Mouse (Mus musculus): ENCODE data around the gene Cd164. TPM values are rescaled to one million over a fixed set of nuclear protein-coding genes. Genes with fewer than 3 reads are reported as not detected.
"Not testable (repeated sequence)": the region's sequence is repeated elsewhere in the genome, so short reads cannot be mapped to it uniquely, and the experiment has no call there.

Gene Cd164
- polyA plus RNA-seq, 1 experiment from 2014 or later: 217 TPM

DNA sequence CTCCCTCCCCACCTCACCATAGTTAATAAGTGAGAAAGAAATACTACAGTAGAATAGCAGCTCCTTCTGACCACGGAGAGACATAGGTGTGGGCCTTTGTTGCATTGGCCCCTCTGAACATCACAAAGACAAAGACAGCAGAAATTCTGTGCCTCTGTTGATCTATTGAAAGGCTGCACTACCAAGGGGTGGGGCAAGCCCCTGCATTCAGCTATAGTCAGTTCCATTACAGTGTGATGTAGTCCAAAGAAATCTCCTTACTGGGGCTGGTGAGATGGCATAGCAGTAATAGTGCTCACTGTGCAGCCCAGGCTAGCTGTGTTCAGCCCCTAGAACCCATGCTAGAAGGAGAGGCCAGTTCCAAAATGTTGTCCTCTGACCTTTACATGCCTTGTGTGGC is 14.2 kb upstream of the Cd164 start:
- Histone ChIP-seq H3K27ac (ENCODE audit: poor library complexity, severe bottlenecking) (no peak overlapping the region), H3K4me2 (no peak overlapping the region), H3K4me1 (replicated peaks) (0 out of 2 replicates have a peak, but pooled peaks cover 5% of the 10 kb centered on the region), H3K9me3 (replicated peaks) (no peaks in the 10 kb centered on the region), H3K27me3 (replicated peaks) (peaks cover 4% of the 10 kb centered on the region; the same call in 1 of the 2 replicates), H3K9ac (no peak overlapping the region), H3K4me3 (no peak overlapping the region), H3K36me3 (no peaks in the 10 kb centered on the region)
- WGBS: 100% methylated on average over 1 of the region's 1 CpGs
- ATAC-seq (ENCODE audit: insufficient number of reproducible peaks, low FRiP score): no peak

DNA sequence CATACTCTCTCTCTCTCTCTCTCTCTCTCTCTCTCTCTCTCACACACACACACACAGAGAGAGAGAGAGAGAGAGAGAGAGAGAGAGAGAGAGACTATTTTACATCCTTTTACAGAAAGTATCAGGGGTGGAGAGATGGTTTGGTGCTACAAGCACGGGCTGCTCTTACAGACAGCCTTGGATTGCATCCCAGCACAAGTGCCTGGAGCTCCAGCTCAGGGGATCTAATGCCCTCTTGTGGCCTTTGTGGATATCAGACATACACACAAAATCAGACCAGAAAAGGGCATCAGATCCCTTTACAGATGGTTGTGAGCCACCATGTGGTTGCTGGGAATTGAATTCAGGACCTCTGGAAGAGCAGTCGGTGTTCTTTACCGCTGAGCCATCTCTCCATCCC is 13.8 kb upstream of the Cd164 start:
- not testable (repeated sequence) for H3K27ac ChIP-seq (ENCODE audit: poor library complexity, severe bottlenecking); H3K4me1 ChIP-seq (replicated peaks); H3K9me3 ChIP-seq (replicated peaks); ATAC-seq (ENCODE audit: insufficient number of reproducible peaks, low FRiP score); H3K9ac ChIP-seq; H3K27me3 ChIP-seq (replicated peaks); H3K4me2 ChIP-seq; H3K4me3 ChIP-seq; H3K36me3 ChIP-seq
- 2% methylated on average over 3 of the region's 3 CpGs for WGBS

DNA sequence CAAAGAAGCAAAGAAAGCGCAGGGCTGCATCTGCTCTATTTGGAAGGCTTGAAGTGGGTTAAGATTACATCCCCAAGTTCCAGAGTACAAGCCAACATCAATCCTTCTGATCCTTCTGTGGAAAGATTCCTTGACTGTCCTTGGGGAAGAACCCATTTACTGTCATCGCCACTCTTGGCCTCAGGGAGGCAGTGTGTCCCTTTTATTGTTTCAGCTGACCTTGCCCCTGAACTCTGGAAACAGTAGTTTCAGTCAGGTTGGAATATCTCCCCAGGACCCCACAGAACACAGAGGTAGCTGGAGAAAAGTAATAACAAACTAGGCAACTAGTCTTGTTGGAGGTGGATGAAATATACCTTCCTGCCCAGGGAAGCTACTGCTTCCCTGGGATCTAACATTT is 10.1 kb upstream of the Cd164 start:
- Histone ChIP-seq H3K27ac (ENCODE audit: poor library complexity, severe bottlenecking) (no peak overlapping the region), H3K4me3 (no peak overlapping the region), H3K9me3 (replicated peaks) (no peaks in the 10 kb centered on the region), H3K9ac (no peak overlapping the region), H3K27me3 (replicated peaks) (peaks cover 4% of the 10 kb centered on the region; the same call in 1 of the 2 replicates), H3K4me1 (replicated peaks) (no peaks in the 10 kb centered on the region), H3K4me2 (no peak overlapping the region), H3K36me3 (no peaks in the 10 kb centered on the region)
- WGBS: 23% methylated on average over 2 of the region's 2 CpGs
- ATAC-seq (ENCODE audit: insufficient number of reproducible peaks, low FRiP score): no peak

DNA sequence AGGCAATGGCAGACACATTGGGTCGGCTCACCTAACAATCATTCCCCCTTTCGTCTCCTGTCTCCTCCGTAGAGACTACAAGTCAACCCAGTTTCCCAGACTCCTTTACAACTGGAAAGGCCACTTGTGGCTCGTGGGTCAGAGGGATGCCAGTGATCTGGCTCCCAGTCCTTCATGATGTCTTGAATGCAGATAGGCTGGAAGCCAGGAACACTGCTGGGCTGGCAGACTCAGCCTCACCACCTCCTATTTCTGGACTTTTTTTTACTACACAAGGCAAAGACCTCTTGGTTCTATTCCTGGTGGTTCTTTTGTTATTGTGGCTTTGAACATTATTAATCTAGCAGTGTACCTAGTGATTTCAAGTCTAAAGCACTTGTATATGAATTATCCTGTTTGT is 4.9 kb upstream of the Cd164 start:
- ATAC-seq (ENCODE audit: insufficient number of reproducible peaks, low FRiP score): no peak
- no peaks in the 10 kb centered on the region for H3K9me3 ChIP-seq (replicated peaks)
- 61% methylated on average over 4 of the region's 4 CpGs for WGBS

DNA sequence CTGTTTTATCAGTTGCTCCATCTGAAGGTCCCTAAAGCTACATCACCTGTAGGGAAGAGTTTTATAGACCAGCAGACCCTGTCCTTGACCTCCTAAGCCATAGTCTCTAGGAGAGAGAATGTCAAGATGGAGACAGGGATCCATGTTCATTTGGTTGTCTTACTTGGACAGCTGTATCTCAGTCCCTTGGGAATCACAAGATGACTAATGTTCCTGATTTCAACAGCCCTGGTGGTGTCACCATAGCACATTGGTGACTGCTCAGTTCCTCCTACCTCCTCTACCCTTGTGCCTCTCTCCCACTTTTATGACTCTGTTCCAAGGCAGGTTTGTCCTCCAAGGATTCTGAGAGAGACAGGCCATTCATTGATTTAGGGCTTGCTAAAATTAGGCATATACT is 4.3 kb upstream of the Cd164 start:
- Histone ChIP-seq H3K4me2 (no peak overlapping the region), H3K9me3 (replicated peaks) (no peaks in the 10 kb centered on the region), H3K4me3 (no peak overlapping the region), H3K4me1 (replicated peaks) (no peaks in the 10 kb centered on the region), H3K27ac (ENCODE audit: poor library complexity, severe bottlenecking) (no peak overlapping the region), H3K9ac (no peak overlapping the region), H3K36me3 (no peaks in the 10 kb centered on the region), H3K27me3 (replicated peaks) (no peaks in the 10 kb centered on the region)
- no peak for ATAC-seq (ENCODE audit: insufficient number of reproducible peaks, low FRiP score)

More for the DNA sequence above, 4.9 kb upstream of the Cd164 start:
- Histone ChIP-seq H3K4me1 (replicated peaks) (no peaks in the 10 kb centered on the region), H3K27ac (ENCODE audit: poor library complexity, severe bottlenecking) (no peak overlapping the region), H3K9ac (no peak overlapping the region), H3K36me3 (no peaks in the 10 kb centered on the region), H3K4me3 (no peak overlapping the region), H3K27me3 (replicated peaks) (no peaks in the 10 kb centered on the region), H3K4me2 (no peak overlapping the region)

DNA sequence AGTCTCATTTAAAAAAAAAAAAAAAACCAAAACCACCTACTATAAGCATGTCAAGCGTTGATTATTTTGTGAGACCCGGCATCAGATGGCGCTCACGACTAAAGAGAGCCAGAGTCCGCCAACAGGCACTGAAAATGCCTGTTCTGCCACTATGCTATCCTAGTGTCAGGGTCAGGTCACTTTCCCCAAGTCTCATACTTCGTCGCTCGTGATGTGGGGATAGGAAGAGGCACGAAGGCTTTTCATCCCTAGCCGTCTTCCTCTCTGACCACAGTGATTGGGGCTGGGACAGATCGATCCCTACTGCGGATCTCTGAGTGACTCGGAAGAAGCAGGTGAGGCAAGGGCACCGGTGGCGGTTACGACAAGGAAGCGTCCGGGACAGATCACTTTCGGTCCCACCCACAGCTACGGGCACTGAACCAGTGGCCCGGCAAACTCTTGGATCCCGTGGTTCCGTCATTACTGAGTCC is 670 bp upstream of the Cd164 start:
- H3K4me1 ChIP-seq (replicated peaks): peaks cover 11% of the 10 kb centered on the region
- ATAC-seq (ENCODE audit: insufficient number of reproducible peaks, low FRiP score): peak; percentile 68

DNA sequence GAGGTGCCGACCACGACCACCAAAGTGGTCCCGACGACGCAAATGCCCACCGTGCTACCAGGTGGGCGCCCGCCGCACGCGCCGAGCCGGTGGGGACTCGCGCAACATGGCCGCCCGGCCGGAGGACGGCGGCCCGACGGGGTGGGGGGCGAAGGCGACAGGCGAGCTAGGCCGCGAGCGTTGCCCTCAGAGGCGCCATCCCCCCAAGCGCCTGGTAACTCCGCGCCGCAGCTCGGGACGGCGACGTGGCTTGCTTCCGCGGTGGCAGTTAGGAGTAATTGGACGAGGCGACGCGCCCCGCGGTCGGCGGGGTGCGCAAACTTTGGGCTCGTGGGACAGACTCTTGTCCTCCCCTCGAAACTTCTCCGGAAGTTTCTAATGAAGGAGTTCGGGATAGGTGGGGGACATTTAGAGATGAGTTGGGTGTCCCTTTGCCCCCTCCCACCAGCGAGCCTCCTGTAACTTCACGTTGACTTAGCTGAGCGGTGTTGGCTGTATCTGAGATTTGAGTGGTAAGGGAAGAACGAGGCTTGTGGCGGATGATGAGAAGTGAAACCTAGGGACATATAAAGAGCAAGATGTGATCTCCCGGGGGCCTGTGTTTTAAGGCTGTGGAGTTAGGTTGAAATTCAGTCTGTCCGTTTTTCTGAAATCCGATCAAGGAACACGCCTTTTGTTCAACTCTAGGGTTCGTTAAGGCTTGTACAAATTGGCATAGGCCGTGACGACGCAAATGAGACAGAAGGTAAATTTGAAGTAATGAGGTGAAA is 611 bp downstream of the Cd164 start:
- Histone ChIP-seq H3K9ac (peak overlapping the region; percentile 97), H3K9me3 (replicated peaks) (no peaks in the 10 kb centered on the region), H3K27me3 (replicated peaks) (no peaks in the 10 kb centered on the region), H3K4me1 (replicated peaks) (peaks cover 11% of the 10 kb centered on the region), H3K27ac (ENCODE audit: poor library complexity, severe bottlenecking) (peak overlapping the region; percentile 97), H3K36me3 (peaks cover 14% of the 10 kb centered on the region), H3K4me3 (peak overlapping the region; percentile 89), H3K4me2 (peak overlapping the region; percentile 73)
- peak; percentile 62; the same call in 1 of the 2 replicates for ATAC-seq (ENCODE audit: insufficient number of reproducible peaks, low FRiP score)
- WGBS: under 1% methylated on average over 65 of the region's 65 CpGs

More for the DNA sequence above, 670 bp upstream of the Cd164 start:
- Histone ChIP-seq H3K27ac (ENCODE audit: poor library complexity, severe bottlenecking) (peak overlapping the region; percentile 97), H3K9ac (peak overlapping the region; percentile 80), H3K27me3 (replicated peaks) (no peaks in the 10 kb centered on the region), H3K4me3 (peak overlapping the region; percentile 89), H3K4me2 (peak overlapping the region; percentile 73), H3K9me3 (replicated peaks) (no peaks in the 10 kb centered on the region), H3K36me3 (peaks cover 6% of the 10 kb centered on the region; the same call in 1 of the 2 replicates)
- WGBS: 0% methylated on average over 23 of the region's 23 CpGs

DNA sequence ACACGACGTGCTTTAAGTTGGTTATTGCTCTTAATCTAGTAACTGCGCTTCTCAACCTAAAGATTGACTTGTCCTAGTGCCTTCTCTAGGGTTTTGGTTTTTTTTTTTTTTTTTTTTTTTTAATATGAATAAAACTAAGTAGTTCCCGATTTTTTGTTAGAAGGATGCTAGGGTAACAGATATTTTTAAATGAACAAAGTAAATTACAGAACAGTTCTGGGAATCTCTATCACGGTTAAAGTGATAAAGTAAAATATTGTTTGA is 1.1 kb downstream of the Cd164 start:
- peaks cover 11% of the 10 kb centered on the region for H3K4me1 ChIP-seq (replicated peaks)
- no peaks in the 10 kb centered on the region for H3K27me3 ChIP-seq (replicated peaks)
- H3K4me2 ChIP-seq: peak overlapping the region; percentile 83
- peaks cover 14% of the 10 kb centered on the region for H3K36me3 ChIP-seq
- no peaks in the 10 kb centered on the region for H3K9me3 ChIP-seq (replicated peaks)
- no peak for ATAC-seq (ENCODE audit: insufficient number of reproducible peaks, low FRiP score)
- H3K4me3 ChIP-seq: peak overlapping the region; percentile 89
- 3% methylated on average over 5 of the region's 5 CpGs for WGBS
- no peak overlapping the region for H3K27ac ChIP-seq (ENCODE audit: poor library complexity, severe bottlenecking)
- H3K9ac ChIP-seq: peak overlapping the region; percentile 97

DNA sequence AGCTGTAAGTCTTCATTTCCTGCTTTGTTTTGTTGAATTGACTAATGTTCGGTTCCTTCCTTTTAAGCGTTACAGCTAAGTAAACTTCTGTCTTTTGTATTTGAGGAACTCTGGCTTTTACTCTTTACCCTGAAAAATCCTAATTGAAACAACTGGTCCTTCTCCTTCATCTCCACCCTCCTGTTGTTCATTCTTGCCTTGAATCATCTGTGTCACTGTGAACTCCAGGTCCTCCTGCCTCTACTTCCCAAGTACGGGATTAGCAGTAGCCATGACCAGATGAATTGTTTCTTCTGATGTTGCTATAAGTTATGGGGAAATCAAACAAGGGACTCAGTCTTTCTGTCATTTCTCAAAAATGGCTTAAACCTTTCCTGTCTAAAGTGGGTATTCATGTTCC is 4.2 kb downstream of the Cd164 start:
- no peak for ATAC-seq (ENCODE audit: insufficient number of reproducible peaks, low FRiP score)
- Histone ChIP-seq H3K4me3 (no peak overlapping the region), H3K4me2 (no peak overlapping the region), H3K4me1 (replicated peaks) (peaks cover 11% of the 10 kb centered on the region), H3K27me3 (replicated peaks) (no peaks in the 10 kb centered on the region), H3K27ac (ENCODE audit: poor library complexity, severe bottlenecking) (no peak overlapping the region), H3K36me3 (peaks cover 34% of the 10 kb centered on the region), H3K9me3 (replicated peaks) (no peaks in the 10 kb centered on the region), H3K9ac (no peak overlapping the region)
- 90% methylated on average over 3 of the region's 3 CpGs for WGBS

DNA sequence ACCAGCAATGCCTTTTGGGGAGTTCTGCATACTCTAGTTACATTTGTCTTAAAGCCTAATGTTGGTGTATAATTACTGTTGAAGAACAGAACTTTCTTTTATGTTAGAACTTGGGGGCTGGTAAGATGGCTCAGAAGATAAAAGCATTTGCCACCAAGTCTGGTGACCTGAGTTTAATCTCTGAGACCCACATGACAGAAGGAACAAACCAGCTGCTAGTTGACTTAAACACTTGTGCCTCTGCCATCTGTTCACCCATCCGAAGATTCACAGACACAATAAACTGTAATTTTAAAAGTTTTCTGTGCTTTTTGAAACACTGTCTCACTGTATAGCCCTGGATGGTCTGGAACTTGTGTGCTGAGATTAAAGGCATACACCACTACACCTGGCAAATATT is 6.5 kb downstream of the Cd164 start:
- Histone ChIP-seq H3K4me3 (no peak overlapping the region), H3K27me3 (replicated peaks) (no peaks in the 10 kb centered on the region), H3K36me3 (peaks cover 49% of the 10 kb centered on the region), H3K9me3 (replicated peaks) (no peaks in the 10 kb centered on the region), H3K27ac (ENCODE audit: poor library complexity, severe bottlenecking) (no peak overlapping the region), H3K9ac (no peak overlapping the region), H3K4me1 (replicated peaks) (peaks cover 9% of the 10 kb centered on the region), H3K4me2 (no peak overlapping the region)
- 84% methylated on average over 1 of the region's 1 CpGs for WGBS
- no peak for ATAC-seq (ENCODE audit: insufficient number of reproducible peaks, low FRiP score)

DNA sequence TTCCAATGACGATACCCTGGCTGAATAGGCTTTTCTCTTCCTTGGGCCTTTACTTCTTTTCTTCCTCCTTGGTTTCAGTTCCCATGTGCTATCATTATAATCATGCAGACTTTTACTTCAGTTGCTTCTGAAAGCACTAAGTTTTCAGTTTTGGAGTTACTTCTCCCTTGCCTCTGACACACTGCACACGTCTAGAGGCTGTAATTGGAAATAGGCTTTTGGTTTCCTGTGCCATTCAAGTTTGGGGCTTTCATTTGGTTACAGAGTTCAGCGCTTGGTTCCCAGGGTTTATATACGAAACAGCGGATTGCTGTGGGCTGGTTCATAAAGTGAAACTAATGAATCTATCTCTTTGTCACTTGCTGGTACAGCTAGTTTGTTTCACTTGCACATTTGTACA is 10.8 kb downstream of the Cd164 start:
- WGBS: 88% methylated on average over 5 of the region's 5 CpGs
- Histone ChIP-seq H3K27ac (ENCODE audit: poor library complexity, severe bottlenecking) (no peak overlapping the region), H3K9me3 (replicated peaks) (no peaks in the 10 kb centered on the region), H3K9ac (no peak overlapping the region), H3K27me3 (replicated peaks) (no peaks in the 10 kb centered on the region), H3K4me3 (no peak overlapping the region), H3K4me1 (replicated peaks) (no peaks in the 10 kb centered on the region), H3K4me2 (no peak overlapping the region), H3K36me3 (peaks cover 68% of the 10 kb centered on the region)
- no peak for ATAC-seq (ENCODE audit: insufficient number of reproducible peaks, low FRiP score)

DNA sequence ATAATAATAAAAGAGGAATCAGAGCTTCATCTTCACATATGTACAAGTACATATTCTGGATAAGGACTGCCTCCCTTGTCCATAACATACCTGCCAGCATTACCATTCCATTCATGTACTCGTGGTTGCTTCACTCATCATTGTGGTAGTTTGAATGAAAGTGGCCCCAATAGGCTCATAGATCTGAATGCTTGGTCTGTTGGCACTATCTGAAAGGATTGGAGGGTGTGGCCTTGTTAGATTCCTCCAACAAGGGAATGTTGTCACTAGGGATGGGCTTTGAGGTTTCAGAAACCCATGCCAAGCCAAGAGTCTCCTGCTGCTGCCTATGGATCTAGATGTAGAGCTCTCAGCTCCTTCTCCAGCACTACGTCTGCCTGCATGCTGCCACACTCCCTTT is 16.8 kb downstream of the Cd164 start:
- Histone ChIP-seq H3K27me3 (replicated peaks) (no peaks in the 10 kb centered on the region), H3K4me3 (no peak overlapping the region), H3K9ac (no peak overlapping the region), H3K9me3 (replicated peaks) (no peaks in the 10 kb centered on the region), H3K4me1 (replicated peaks) (no peaks in the 10 kb centered on the region), H3K36me3 (peaks cover 67% of the 10 kb centered on the region), H3K27ac (ENCODE audit: poor library complexity, severe bottlenecking) (no peak overlapping the region), H3K4me2 (no peak overlapping the region)
- 92% methylated on average over 2 of the region's 2 CpGs for WGBS
- no peak for ATAC-seq (ENCODE audit: insufficient number of reproducible peaks, low FRiP score)

All from heart, embryonic 12.5 days (tissue).